Mouse (Mus musculus) ES-E14 (cell line): ENCODE measurements at regions not wholly inside any gene's neighbourhood (a gene's known extent, or its start where the extent isn't known, plus 50 kb on each side); places are given as distances from the start of the nearest gene placed in this dataset.

Experiments
- CHD2 ChIP-seq: IDR thresholded peaks from 2 replicates; pipeline ENCODE4 v1.6.1; 2014; ENCODE audit warnings: mild to moderate bottlenecking, low read depth, low read length, inconsistent platforms
- MAFK ChIP-seq: IDR thresholded peaks from 2 replicates; pipeline ENCODE4 v1.6.1; 2014; ENCODE audit warnings: mild to moderate bottlenecking, low read depth, low read length, inconsistent platforms; ENCODE audit not compliant: insufficient read depth
- ZC3H11A ChIP-seq: IDR thresholded peaks from 2 replicates; pipeline ENCODE4 v1.6.1; 2012; ENCODE audit warnings: low read depth, mild to moderate bottlenecking, inconsistent platforms, low read length, borderline replicate concordance

GRCm38 (mm10) chr8:89246342-89246741, 202.4 kb upstream of the Sall1 start:
- no peak for TF ChIP-seq MAFK
- no peak for TF ChIP-seq ZC3H11A
- no peak for TF ChIP-seq CHD2
